Mouse (Mus musculus): ENCODE data around the gene D630023F18Rik. TPM values are rescaled to one million over a fixed set of nuclear protein-coding genes. Genes with fewer than 3 reads are reported as not detected.

The D630023F18Rik gene
- polyA plus RNA-seq (2017; shearing (Covaris generic)): under 1 TPM in 1 of 2 experiments, not detected in 1; 0.18 TPM

GRCm38 (mm10) chr1:65122574-65123372 is at the start of gene D630023F18Rik:
Gene D630023F18Rik (minus strand): TSS chr1:65123214.

DNA sequence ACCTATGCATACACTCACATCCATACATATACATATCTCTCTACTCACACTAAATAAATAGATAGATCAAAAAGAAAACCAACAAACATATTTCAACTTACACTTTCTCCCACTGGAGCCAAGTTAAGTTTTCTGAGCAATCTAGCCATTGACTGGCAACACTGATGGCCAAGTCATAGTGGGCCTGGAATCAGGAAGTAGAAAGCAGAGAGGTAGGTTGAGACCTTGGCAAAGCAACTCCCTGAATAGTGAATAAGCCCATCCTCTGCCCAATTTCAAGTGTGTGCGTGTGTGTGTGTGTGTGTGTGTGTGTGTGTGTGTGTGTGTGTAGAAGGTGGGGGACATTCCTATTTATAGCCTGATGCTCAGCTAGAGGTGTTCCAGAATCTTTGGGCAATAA is 3.6 kb downstream of the D630023F18Rik start, which contains the start of gene Gm28845:
TSS of gene Gm28845 (minus strand) at position 121 of the 400 bp plus-strand sequence.

GRCm38 (mm10) chr1:65103273-65103672 is 19.7 kb downstream of the D630023F18Rik start, which contains the start of gene Cryga:
Gene Cryga (minus strand): TSS chr1:65103373.

DNA sequence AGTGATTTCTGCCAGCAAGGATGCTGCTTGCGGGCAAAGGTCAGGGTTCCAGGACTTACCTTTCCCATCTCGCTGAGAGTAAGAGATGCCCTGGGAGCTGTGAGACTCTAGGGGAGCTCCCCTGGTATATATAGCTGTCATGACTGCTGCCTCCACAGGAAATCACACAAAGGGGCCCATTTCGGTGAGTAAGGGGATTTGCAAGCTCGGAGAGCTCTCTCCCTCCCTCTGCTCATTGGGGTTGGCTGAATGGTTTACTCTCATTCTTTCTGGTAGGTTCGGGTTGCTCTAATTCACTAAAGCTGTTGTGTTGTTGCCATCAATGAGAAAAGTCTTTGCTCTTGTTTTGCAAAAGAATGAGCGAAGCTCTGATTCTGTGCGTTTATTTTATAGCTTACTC is 40.8 kb downstream of the D630023F18Rik start, which contains the start of gene Crygb:
TSS of gene Crygb (minus strand) at position 101 of the 400 bp plus-strand sequence.

GRCm38 (mm10) chr1:65073589-65073988 is 49.4 kb downstream of the D630023F18Rik start, which contains the start of gene Crygc:
Gene Crygc (minus strand): TSS chr1:65073689.

GRCm38 (mm10) chr1:65063352-65063751 is 59.7 kb downstream of the D630023F18Rik start, which contains the start of gene Crygd:
Gene Crygd (minus strand): TSS chr1:65063452.

Other genes with a start within 250 kb of the D630023F18Rik start
- 1 to 10 TPM; 7.1 to 9.5 TPM for gene Plekhm3, start 166.4 kb downstream of the D630023F18Rik start, polyA plus RNA-seq (2017; shearing (Covaris generic))
- gene Akr1cl, start 90.5 kb downstream of the D630023F18Rik start, polyA plus RNA-seq (2017; shearing (Covaris generic)): 1 to 10 TPM in 1 of 2 experiments, under 1 TPM in 1; 0.43 to 4.0 TPM
- gene Cryge, start 72.1 kb downstream of the D630023F18Rik start, polyA plus RNA-seq (2017; shearing (Covaris generic)): not detected
- not detected for gene Crygd, start 59.8 kb downstream of the D630023F18Rik start, polyA plus RNA-seq (2017; shearing (Covaris generic))
- under 1 TPM in 1 of 2 experiments, not detected in 1; 0.64 TPM for gene Crygc, start 49.5 kb downstream of the D630023F18Rik start, polyA plus RNA-seq (2017; shearing (Covaris generic))
- gene Crygb, start 40.9 kb downstream of the D630023F18Rik start, polyA plus RNA-seq (2017; shearing (Covaris generic)): not detected
- gene Cryga, start 19.8 kb downstream of the D630023F18Rik start, polyA plus RNA-seq (2017; shearing (Covaris generic)): not detected
- gene Gm28845, start 3.7 kb downstream of the D630023F18Rik start, polyA plus RNA-seq (2017; shearing (Covaris generic)): not detected
- 10 to 100 TPM; 10.4 to 11.6 TPM for gene Idh1, start 63.3 kb upstream of the D630023F18Rik start, polyA plus RNA-seq (2017; shearing (Covaris generic))
- 10 to 100 TPM; 17.2 to 22.1 TPM for gene Pikfyve, start 63.5 kb upstream of the D630023F18Rik start, polyA plus RNA-seq (2017; shearing (Covaris generic))
- under 1 TPM; 0.11 to 0.34 TPM for gene Pth2r, start 158.8 kb upstream of the D630023F18Rik start, polyA plus RNA-seq (2017; shearing (Covaris generic))

All from inflammation-experienced regulatory T-cells (primary cell).